Mouse (Mus musculus) heart, adult 8-10 months (tissue): ENCODE results near the gene Camkmt. TPM values are rescaled to one million over a fixed set of nuclear protein-coding genes. Genes with fewer than 3 reads are reported as not detected.

Experiments used
- DNase-seq: peaks from one replicate; pipeline ENCODE4 v3.0.0; 2022; ENCODE audit warnings: low spot score
- total RNA-seq, 4 experiments: library from RNA; stranded (reverse); gene quantifications; 2 replicates each; pipeline ENCODE4 v1.2.4; 2022

The Camkmt gene
- total RNA-seq, result 1 to 10 TPM; 2.8 to 4.1 (median 3.2) TPM

DNA sequence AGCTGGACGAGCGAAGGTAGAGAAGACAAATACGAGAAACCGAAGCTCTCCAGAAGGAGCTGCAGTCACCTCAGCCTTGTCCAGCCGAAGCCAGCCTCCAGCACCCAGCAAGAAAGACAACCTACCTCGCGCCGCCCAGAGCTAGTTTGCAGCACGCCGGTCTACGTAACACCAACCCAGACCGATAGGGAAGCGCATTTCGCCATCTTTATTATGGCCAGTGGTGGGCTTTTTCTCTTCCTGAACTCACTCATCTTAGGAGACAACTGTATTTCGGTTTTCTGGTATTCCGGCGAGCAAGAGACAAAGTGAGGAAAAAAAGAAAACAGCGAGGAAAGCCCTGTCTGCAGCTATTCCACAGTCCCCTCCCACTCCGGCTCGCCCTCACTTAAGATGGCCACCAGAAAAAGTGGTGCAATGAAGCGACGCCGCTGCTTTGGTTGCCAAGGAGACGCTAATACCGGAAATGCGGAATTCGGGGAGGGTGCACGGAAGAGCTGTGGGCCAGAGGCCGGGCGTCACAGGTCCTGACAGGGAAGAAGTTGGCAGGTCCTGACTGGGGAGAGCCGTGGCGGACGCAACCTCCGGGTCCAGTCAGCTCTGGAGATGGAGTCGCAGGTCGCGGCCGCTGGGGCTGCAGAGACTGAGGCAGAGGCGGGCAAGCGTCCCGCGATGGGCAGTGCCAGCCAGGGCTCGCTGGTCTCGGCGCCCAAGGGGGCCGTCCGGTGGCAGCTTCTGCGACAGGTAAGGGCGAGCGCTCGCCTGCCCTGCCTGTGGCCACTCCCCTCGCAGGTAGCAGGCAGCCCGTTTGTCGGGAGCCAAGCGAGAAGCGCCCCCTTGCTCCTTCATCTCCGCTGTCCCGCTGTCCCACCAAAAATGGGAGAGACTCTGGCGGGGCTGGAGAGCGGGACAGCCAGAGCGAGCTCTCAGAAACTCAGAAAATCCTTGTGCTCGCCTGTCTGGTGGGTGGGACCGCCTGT, at the start of gene Camkmt, which contains the start of gene Prepl:
Gene Camkmt, plus strand, starts transcription at position 433 of the 980 bp plus-strand sequence.
Gene Prepl, minus strand, starts transcription at position 122 of the 980 bp plus-strand sequence.
- DNase-seq, result peak; percentile 98

DNA sequence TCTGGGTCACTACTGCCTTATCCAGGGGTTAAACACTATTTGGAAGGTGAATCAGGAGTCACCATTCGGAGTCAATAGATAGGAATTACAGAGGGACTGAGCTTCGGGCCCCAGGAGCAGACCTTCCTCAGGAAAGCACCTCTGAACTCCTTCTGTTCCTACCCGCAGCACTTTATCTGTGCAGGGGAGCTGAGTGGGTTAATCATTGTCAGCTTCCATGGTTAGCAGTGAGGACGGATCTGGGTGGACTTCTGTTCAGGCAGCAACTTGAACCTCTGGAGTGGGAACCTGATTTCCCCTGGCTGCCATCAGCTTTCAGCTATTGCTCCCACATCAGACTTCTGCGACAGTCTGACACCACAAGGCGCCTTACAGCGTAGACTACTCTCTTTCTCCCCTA, 49.4 kb upstream of the Camkmt start:
- no peak for DNase-seq

DNA sequence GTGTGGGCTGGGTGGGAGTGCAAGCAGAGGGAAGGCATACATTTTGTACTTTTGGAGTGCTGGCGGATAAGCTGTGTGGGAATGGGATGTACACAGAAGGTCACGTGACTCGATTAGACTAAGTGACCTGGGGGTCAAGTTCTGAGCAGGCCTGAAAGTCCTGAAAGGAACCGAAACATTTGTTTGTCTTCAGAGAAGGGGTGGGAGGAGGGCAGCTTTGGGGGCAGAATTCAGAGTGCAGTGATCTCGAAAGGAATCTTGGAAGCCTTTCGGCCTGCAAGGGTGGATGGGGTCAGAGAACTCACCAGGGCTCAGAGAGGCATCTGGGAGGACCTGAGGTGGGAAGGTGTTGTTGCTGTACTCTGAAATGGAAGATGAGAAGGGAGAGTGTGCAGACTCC, 47.9 kb upstream of the Camkmt start:
- DNase-seq, result no peak

DNA sequence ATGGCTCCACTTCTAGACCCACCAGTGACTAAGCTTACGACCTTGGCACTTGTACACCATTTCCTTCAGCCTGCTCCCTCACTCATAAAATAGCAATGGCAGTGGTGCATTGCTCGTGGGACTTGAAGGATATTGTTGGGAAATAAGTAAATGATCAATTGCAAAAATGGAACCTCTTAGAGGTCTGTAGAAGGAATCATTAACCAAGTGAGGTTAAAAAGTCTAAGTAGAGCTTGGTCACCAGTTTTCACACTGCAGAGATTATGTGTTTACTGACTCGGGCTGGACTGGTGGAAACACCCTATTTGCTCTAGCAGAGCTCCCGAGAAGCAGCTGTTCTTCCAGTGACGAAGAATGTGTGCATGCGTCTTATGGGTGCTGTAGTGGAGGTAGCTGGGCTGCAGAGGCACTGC, 46.9 kb upstream of the Camkmt start:
- no peak for DNase-seq

DNA sequence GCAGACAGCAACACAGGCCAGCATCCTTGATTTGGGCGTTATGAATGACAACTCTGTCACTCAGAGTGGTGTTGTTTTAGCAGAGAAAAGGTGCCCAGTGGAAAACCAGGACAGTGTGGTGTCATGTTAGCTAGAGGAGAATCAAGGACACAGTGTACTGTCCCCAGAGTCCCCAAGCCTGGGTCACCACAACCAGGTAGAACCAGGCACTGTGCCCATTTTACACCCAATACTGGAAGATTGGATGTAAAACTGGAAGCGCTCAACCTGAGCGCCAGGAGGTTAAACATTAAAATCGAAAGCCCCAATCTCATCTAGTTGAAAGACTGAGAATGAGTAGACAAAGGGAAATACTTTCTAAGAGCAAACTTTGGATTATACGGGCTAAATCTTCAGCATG, 45.9 kb upstream of the Camkmt start:
- DNase-seq, result no peak

DNA sequence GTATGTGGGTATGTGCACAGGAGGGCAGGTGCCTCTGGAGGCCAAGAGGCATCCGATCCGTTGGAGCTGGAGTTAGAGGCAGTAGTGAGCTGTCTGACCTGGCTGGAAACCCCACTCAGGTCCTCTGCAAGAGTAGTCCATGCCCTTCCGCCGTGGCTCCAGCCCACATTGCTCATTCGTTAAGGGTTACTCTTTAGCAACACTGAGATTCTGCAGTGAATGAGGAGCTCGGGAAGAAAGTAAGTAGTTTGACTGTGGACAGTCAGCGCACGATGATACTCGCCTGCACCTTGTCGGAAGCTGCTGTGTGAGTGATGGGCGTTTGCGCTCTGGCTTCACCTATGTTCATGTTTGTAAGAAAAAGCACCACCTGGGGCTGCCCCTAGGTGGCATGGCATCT, 45.2 kb upstream of the Camkmt start:
- no peak for DNase-seq

DNA sequence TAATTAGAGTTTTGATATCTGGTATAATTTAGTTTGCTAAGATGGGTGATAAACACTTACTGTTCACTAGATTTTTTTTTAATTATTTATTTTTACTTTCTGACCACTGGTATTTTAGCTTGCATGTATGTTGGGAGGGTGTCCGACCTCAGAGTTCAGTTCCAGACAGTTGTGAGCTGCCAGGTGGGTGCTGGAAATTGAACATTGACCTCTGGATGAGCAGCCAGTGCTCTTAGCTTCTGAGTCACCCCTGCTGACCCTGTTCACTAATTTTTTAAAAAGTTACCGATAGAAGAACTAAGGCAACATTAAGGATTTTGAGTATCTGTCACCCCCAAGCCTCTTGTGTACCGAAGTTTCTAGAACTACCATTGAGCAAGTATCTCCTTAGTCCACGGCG, 42.0 kb upstream of the Camkmt start:
- no peak for DNase-seq

DNA sequence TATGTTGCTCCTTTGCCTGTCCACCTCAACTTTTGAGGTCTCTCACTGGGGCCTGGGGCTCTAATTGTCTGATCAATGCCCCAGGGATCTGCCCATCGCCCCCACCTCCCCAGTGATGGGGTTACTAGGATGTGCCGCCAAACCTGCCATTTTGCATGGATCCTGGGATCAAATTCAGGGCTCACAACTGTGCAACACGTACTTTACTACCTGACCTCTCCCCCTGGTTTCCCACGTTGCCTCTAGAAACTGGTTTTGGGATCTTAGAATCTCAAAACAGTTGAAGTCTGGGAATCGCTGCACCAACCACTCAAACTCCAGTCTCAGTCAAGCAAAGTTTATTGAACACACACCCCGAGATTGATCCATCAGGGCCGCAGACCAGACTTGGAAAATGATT, 32.1 kb upstream of the Camkmt start:
- no peak for DNase-seq

DNA sequence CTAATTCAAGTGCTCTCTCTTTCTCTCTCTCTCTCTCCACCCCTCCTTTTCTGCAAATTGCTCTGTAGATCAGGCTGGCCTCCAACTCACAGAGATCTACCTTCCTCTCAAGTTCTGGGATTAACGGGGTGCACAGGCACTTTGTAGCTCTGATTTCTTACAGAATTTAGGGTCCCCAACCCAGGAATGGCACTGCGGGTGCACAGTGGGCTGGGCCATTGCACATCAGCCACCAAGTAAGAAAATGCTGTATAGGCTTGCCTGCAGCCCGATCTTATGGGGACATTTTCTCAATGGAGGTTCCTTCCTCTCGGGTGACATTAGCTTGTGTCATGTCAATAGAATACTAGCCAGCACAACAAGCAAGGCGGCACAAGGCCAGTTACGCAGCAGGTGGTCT, 31.2 kb upstream of the Camkmt start:
- DNase-seq, result no peak

DNA sequence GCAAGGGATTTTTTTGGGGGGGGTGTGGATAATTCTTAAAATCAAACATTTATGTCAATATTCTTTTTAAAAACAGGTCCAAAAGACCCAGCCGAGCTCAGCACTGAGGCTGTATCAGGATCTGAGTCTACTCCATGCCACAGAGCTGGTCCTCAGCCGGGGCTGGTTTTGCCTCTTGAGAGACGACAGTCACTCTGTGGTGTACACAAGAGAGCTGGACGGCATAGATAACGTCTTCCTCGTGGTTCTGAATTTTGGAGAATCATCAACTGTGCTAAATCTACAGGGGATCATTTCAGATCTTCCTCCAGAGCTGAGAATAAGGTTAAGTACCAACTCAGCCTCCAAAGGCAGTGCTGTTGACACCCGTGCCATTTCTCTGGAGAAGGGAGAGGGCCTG, 26.8 kb upstream of the Camkmt start:
- DNase-seq, result no peak

DNA sequence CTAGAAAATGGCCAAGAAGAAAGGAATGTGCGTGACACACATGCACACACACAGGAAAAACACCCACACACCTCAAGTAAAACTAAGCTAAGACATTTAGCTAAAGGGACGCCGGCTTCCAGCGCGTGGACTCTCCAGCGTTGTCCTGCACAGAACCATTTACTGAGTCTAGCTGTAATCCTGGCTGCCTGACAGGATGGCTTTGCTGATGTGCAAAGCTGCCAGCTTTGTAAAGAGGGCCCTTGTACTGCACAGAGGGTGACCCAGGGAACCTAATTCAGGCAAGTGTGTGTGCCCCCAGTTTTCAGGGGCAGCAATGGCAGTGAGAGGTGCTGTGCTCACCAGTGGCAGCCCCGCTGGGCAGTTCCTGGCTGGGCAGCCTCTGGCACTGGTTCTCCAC, 23.0 kb upstream of the Camkmt start:
- no peak for DNase-seq

DNA sequence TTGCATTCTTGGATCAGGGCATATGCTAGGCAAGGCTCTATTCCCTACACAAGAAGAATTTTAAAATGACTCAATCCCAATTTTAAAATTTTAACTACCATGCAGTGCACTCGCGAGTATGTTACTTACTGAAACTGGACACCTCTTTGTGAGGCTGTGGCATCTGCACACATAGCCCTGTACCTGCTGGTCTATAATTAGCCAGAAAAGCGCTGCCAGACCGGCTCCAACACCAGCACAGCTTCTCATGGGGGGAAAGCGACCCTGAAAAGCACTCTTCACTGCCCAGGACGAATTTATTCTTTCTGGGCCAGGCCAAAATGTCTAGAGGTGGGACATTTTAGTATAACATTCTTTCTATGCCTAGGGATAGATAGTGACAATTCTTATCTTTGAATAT, 19.7 kb upstream of the Camkmt start:
- no peak for DNase-seq

DNA sequence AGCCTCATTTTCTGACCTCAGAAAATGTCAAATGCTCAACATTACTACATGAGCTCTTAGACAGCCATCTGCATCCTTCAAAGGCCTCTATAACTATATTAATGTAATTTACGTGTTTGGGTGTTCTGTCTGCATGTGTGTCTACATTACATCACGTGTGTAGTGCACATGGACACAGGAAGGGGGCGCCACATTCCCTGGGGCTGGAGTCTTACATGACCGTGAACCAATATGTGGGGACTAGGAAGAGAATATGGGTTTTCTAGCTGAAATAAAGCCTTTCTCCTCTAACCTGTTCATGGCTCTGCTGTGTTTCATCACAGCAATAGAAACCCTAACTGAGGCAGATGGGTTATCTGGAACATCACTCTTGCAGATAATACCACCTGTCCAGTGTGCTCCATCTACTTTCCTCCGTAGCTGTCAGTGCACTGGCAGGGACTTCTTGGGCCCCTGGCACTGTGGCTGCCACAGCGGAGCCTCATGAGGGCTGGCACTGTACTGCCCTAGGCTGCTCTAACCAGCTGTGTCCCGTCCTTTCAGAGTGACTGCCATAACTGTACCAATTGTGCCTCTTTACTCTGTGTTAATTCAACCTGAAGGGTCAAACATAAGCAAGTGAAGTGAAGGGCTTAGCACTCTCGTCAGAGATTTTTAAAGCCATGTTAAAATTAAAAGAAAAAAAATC, 19.1 kb upstream of the Camkmt start:
- no peak for DNase-seq

DNA sequence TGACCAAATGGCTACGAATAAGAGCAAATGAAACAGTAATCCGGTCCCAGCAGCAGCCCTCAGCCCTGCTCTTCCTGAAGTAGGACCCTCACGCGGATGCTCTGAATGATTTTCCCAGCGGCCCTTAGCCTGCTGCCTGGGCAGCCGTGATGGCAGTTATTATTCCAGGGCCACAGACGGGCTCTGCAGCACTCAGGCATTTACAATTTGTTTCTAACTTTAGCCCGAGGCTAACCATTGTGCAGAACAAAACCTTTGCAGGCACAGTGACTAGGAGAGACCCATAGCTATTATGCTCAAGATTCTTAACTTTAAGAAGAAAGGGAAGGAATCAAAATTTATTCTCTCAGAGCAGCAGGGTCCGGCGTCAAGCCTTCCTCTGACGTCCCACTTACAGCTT, 18.0 kb upstream of the Camkmt start:
- no peak for DNase-seq

DNA sequence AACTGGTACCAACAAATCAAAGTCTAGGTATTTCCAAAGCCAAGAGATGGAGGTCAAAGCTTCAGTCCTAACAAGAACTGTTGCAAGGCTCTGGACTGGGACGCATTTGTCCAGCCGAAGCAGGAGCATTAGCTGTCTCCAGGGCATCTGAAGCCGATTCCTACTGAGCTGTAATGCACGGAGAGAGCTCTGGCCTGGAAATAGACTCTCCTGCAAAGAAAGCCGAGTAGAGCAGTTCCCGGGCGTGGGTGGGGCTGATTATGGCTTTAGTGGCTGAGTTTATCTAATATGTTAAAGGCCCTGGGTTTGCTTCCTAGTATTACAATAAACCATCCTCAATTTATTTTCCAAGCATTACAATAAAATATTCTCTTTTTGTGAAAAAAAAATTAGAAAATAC, 17.1 kb upstream of the Camkmt start:
- DNase-seq, result no peak

DNA sequence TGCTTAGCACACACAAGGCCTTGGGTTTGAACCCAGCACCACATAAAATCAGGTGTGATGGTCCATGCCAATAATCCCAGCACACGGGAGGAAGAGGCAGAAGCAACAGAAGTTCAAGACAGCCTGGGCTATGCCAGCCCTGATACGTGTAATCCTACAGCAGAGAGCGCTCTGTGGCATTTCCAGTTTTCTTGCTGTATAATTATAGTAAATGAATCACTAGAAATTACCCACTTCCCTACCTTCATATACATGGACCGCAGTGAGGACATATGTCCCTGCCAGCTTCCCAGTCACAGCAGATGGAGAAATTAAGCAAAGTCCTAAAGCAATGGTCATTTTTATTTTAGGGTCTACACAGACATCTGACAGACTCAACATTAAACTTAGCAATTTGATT, 16.3 kb upstream of the Camkmt start:
- no peak for DNase-seq

DNA sequence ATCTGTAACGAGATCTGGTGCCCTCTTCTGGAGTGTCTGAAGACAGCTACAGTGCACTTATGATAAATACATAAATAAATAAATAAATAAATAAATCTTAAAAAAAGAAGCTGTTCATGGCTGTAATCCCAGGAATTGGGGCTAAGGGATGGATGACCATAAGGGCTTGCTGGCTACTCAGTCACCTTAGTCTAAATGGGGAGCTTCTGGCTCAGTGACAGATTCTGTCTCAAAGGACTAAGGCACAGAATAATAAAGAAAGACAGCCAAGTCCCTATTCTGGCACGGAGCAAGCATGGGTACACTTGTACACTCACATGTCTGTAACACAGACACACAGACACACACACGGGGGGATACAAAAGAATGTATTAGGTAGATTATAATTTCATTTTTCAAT, 11.1 kb upstream of the Camkmt start:
- DNase-seq, result no peak

DNA sequence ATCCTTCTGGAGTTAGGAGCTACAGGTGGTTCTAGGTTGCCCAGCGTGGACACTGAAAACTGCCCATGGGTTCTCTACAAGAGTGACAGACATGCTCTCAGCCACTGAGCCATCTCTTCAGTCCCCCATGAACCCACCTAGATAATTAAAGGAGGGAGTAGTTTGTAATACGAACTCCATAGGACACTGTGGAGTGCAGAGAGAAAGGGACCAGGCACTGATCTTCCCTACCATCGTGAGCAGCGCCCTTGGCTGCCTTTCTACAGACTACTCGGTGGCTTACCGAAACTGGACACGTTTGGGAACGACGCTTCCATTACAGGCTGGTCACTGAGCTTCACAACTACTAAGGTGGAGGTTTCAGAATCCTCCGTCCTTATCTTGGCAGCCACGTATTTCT, 9.6 kb upstream of the Camkmt start:
- no peak for DNase-seq

DNA sequence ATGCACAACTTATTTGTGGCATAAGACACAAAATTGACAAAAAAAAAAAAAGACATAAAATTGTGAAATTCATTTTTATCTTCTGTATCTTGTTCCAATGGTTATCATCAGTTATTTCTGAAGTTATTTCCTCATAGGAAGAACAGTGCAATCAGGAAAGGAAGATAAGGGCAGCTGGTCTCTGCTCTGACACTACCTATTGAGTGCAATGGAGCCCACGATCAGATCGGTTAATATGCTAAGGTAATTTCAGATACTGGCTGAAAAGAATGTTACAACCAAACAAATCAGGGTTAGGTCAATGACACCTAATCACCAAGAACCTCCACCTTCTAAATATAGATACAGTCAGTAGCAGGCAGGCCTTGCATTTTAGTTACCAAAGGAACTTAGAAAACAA, 5.0 kb upstream of the Camkmt start:
- DNase-seq, result no peak

DNA sequence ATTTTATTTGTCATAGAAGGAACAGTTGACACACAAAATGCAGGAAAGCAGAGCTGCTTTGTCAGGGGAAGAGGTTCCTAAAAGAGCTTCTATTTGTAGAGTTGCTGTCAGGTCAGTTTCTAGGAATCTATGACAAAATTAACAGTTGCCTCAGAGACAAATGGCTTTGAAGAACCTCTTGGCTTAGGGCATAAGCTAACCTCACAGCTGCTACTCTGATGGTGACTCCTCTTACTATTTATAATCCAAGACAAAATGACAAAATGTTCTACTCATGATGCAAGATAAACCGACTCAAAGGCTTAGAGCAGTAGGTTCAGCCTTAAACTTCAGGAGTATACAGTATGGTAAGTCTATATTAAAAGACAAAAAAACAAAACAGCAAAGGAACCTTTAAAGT, 3.9 kb upstream of the Camkmt start:
- peak; percentile 61 for DNase-seq

DNA sequence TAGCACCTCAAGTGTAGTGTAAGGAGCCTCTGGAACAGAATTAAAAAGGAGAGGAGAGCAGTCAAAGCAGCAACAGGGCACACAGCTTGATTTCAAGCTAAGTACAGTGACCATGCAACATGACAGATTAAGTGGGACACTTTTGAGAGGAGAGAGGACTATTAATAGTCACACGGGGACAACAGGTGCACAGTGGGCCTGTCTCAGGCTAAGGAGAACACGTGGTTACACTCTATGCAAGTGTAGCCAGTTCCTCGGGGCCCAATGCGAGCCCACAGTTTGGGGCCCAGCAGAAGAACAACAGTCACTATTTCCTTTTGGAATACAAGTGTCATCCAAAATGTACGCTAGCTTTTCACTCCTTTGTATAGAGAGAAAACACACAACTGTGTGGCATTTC, 2.8 kb upstream of the Camkmt start:
- peak; percentile 49 for DNase-seq

DNA sequence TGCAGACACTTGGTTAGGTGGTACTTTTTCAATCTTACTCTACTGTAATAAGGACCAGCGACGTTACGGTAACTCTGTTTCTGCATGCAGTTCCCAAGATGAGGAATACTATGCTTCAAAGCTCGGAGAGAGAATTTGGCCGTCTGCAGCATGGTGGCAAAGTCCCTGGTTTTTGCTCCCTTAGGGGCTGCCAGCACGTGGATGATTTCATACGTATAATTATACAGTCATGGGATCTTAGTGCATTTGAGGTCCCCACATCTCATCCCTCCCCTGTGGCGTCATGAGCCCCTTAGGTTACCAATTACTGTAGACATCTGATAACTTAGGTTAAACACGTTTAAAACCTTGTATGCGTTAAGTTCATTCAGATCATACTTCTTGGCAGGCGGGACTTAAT, 2.0 kb upstream of the Camkmt start:
- DNase-seq, result no peak

DNA sequence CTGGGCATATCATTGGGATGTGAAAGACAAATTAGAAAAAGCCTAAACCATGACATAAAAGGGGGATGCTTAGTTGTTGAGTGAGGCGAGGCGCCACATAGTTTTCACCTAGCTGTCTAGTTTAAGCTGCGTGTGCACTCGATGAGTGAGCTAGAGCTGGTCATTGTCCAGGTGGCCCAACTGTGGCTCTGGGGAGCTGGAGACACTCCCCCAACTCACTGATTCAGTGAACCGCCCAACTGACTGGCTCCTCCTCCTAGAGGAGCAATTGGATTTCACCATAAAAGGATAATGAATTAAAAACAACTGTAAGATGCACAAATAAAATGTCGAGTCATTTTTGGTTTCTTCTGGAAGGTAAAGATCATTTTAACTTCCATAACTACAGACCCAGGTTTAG, 1.3 kb upstream of the Camkmt start:
- no peak for DNase-seq
